Mouse (Mus musculus): ENCODE results near the gene Ddx3x. TPM values are rescaled to one million over a fixed set of nuclear protein-coding genes. Genes with fewer than 3 reads are reported as not detected.
"Not testable (repeated sequence)": the region's sequence is repeated elsewhere in the genome, so short reads cannot be mapped to it uniquely, and the experiment has no call there.

The Ddx3x gene
- 122 and 124 TPM in 2 replicates for polyA plus RNA-seq (2015; fragmentation: Nextera tagmentation; extraction: Ambion mirVana)

DNA sequence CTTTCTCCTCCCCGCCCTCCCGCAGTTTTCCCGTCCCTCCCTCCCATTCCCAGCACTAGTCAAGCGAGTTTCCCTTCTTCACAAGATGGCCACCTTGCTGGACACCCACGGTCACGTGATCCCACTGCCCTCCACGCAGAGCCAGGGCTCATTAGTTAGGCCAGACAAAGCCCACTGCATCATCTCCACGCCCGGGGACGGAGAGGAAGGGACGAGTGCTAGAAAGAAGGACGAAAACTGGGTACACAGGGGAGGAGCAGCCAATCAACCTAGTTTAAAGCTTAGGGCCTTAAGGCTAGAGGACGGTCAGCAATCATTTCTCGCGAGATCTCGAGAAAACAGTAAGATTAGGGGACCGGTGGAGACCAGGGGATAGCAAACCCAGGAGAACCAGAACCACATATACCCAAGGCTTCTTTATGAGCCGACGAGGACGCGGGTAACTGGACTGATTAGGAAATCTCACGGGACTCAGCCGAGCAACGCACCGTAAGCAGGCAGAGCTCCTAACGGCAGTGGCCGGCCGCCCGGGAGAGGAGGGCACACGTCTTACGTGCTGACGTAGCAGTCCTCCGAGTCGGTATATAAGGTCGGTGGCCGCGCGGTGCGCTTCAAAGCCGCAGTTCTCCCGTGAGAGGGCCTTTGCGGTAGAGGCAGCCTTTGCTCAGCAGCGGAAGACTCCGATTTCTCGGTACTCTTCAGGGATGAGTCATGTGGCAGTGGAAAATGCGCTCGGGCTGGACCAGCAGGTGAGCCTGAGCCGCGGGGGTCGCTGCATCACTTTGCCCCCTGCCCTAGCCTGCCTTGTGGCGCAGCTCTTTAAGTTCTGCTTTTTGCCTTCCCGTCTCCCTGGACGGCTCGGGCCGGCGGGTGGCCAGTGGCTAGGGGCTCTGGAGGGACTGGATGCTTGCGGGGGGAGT, at the start of gene Ddx3x:
Gene Ddx3x (plus strand): TSS at position 562 of the 920 bp plus-strand sequence.
- DNase-seq (ENCODE audit: low spot score), result peak; percentile 93

DNA sequence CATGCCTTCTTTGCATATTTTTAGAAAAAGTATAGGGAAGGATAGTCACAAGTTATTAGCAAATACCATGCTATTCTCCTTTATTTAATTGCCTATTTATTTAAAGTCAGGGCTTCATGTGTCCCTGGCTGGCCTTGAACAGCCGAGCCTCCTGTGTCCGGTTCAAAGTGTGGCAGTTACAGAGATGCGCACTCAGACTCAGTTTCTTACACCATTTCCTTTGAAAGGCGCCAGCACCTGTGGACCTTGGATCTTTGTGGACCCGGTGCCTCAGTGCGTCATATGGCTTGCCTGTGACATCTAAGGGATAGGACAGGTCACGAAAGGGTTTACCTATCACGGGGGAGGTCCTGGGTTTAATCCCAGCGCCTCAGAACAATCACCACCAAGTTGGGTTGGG, 49.5 kb upstream of the Ddx3x start:
- DNase-seq (ENCODE audit: low spot score), result no peak

GRCm38 (mm10) chrX:13232834-13233233, 47.9 kb upstream of the Ddx3x start:
- not testable (repeated sequence) for DNase-seq (ENCODE audit: low spot score)

GRCm38 (mm10) chrX:13233631-13234030, 47.1 kb upstream of the Ddx3x start:
- no peak for DNase-seq (ENCODE audit: low spot score)

GRCm38 (mm10) chrX:13234709-13235108, 46.1 kb upstream of the Ddx3x start:
- no peak for DNase-seq (ENCODE audit: low spot score)

- no peak for DNase-seq (ENCODE audit: low spot score)
Measured at GRCm38 (mm10) chrX:13236100-13236568, 44.6 kb upstream of the Ddx3x start.

DNA sequence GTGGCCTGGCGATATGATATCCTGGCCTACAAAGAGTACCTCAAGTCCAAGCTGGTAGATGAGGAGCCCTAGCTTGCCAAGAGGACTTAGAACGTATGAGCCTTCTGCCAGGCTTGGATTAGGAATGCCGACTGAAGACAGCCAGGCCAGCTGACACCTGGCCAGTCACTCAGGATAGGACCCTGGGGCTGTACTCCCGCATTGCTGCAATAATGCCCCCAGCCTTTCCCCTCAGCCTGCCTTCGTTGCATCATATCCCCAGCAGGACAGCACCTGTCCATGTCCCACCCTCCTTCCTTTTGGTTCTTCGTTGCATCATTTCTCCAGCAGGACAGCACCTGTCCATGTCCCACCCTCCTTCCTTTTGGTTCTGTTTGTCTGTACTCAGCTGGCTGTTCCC, 41.3 kb upstream of the Ddx3x start:
- no peak for DNase-seq (ENCODE audit: low spot score)

GRCm38 (mm10) chrX:13240646-13241425, 39.9 kb upstream of the Ddx3x start:
- peak; percentile 17 for DNase-seq (ENCODE audit: low spot score)

GRCm38 (mm10) chrX:13241426-13242319, 39.1 kb upstream of the Ddx3x start:
- peak; percentile 61 for DNase-seq (ENCODE audit: low spot score)

GRCm38 (mm10) chrX:13242320-13243096, 38.3 kb upstream of the Ddx3x start:
- DNase-seq (ENCODE audit: low spot score), result peak; percentile 81

GRCm38 (mm10) chrX:13243133-13244123, 37.3 kb upstream of the Ddx3x start:
- DNase-seq (ENCODE audit: low spot score), result peak; percentile 9

GRCm38 (mm10) chrX:13244588-13244987, 36.2 kb upstream of the Ddx3x start:
- DNase-seq (ENCODE audit: low spot score), result no peak

DNA sequence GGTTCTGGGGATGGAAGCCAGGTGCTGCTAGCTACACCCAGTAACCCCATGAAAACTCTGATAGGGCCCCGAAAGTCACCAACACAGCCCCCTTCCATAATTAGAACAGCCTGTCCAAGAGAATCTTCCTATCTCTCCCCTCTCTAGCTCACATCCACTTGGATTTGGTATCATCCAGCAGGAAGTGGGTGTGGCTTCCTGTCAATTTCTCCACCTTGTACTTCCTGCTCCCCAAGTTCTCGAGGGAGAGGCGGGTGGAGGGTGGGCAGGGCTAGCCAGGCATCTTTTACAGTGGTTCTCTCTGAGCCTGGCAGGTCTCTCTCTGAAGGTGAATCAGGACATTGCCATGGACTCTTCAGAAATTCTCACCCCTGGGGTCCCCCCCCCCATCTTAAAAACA, 35.7 kb upstream of the Ddx3x start:
- peak; percentile 6 for DNase-seq (ENCODE audit: low spot score)

DNA sequence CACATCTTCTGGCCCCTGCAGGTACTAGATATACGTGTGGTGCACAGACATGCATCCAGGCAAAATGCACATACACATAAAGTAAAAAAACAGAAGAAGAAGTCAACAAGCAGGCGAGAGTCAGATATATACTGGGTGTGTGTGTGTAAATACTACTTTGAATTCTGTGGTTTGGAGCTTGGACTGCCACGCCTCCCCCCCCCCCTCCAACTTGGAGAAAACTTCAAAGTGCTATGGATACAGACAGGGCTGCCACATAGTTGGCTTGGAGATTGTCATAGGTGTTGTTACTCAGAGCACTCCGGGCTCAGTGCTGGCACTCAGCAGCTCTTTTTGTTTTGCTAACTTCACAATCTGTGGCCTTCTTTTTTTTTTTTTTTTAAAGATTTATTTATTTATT, 29.1 kb upstream of the Ddx3x start:
- DNase-seq (ENCODE audit: low spot score), result no peak

GRCm38 (mm10) chrX:13254273-13254672, 26.5 kb upstream of the Ddx3x start:
- DNase-seq (ENCODE audit: low spot score), result no peak

DNA sequence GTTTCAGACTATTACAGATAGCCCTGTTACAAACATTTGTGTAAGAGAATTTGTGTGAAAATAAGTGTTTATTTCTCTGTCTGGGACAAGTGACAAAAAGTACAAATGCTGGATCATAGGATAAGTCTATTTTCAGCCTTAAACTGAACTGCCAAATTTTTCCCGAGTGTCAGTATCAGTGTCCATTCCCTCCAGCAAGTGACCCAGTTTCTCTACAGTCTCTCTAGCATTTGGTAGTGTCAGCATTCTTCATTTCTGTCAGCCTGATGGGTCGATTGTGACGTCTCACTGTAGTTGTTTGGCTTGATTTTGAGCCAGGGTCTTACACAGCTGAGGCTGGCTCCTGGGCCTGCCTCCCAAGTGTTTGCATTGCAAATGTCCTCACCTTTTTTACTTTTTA, 17.4 kb upstream of the Ddx3x start:
- no peak for DNase-seq (ENCODE audit: low spot score)

GRCm38 (mm10) chrX:13275519-13276137, 5.1 kb upstream of the Ddx3x start:
- DNase-seq (ENCODE audit: low spot score), result no peak

- no peak for DNase-seq (ENCODE audit: low spot score)
Measured at GRCm38 (mm10) chrX:13278996-13279395, 1.8 kb upstream of the Ddx3x start.

DNA sequence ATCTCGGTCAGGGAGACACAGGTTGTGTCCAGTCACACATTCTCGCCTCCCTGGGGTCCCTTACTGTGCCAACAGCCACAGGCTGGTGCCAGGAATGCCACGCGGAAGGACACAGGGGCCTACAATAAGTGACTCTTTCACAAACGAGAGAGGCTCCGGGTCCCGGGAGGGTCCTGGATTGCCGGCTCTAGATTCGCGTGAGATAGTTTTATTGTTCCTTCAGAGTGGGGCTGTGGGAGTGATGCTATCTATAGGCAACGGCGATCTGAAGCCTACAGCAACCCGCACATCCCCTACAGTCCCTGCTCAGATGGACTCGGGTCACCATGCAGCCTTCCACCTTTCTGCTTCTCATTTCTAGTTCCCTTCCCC, 747 bp upstream of the Ddx3x start:
- no peak for DNase-seq (ENCODE audit: low spot score)

Measured in thymus, postnatal 0 days (tissue).